Mouse (Mus musculus) forebrain, embryonic 13.5 days (tissue): ENCODE measurements around the gene Tmem245. TPM values are rescaled to one million over a fixed set of nuclear protein-coding genes. Genes with fewer than 3 reads are reported as not detected.
"Not testable (repeated sequence)": the region's sequence is repeated elsewhere in the genome, so short reads cannot be mapped to it uniquely, and the experiment has no call there.

Experiments
- ATAC-seq: fragments of 200-750 bp; cut with Nextera tagmentation; 2 replicates; pipeline ENCODE4 v1.8.0; 2017
- H3K27ac ChIP-seq: fragments of 300-500 bp; sonication (generic); 2 replicates; pipeline ENCODE4 v1.5.1; 2015; ENCODE audit warnings: inconsistent platforms, mild to moderate bottlenecking, moderate library complexity
- H3K27me3 ChIP-seq: fragments of 300-500 bp; sonication (generic); 2 replicates; pipeline ENCODE4 v1.6.1; 2015; ENCODE audit warnings: mild to moderate bottlenecking, inconsistent platforms
- H3K36me3 ChIP-seq: fragments of 300-500 bp; sonication (generic); 2 replicates; pipeline ENCODE4 v1.6.1; 2015; ENCODE audit warnings: mild to moderate bottlenecking, inconsistent platforms; ENCODE audit not compliant: poor library complexity, severe bottlenecking
- H3K4me1 ChIP-seq: fragments of 300-500 bp; sonication (generic); 2 replicates; pipeline ENCODE4 v1.6.1; 2015; ENCODE audit warnings: inconsistent platforms
- H3K4me2 ChIP-seq: fragments of 300-500 bp; sonication (generic); 2 replicates; pipeline ENCODE4 v1.6.1; 2015; ENCODE audit warnings: inconsistent platforms, mild to moderate bottlenecking, moderate library complexity
- H3K4me3 ChIP-seq: fragments of 300-500 bp; sonication (generic); 2 replicates; pipeline ENCODE4 v1.5.1; 2015; ENCODE audit warnings: mild to moderate bottlenecking, inconsistent platforms
- H3K9ac ChIP-seq: fragments of 300-500 bp; sonication (generic); 2 replicates; pipeline ENCODE4 v1.6.1; 2015; ENCODE audit warnings: mild to moderate bottlenecking, inconsistent platforms
- H3K9me3 ChIP-seq: fragments of 300-500 bp; sonication (generic); replicated peaks from 2 replicates; pipeline ENCODE4 v1.6.1; 2016; ENCODE audit warnings: inconsistent platforms
- WGBS: fragments of 180-500 bp; shearing (Covaris S2); methylation state at CpG from one replicate; pipeline ENCODE4 v1.1.7; 2015; 5-methylcytosine and 5-hydroxymethylcytosine counted together
- polyA plus RNA-seq: library from polyadenylated mRNA; unstranded; fragments of >200 nt; fragmentation: Nextera tagmentation; extraction: Ambion mirVana; gene quantifications from 2 replicates; pipeline ENCODE4 v1.2.1, GENCODE M21; 2015

Gene Tmem245
- polyA plus RNA-seq, 1 experiment from 2014 or later = 6.7 TPM

GRCm38 (mm10) chr4:56892501-56893115, 54.6 kb downstream of the Tmem245 start:
- peaks cover 37% of the 10 kb centered on the region for H3K36me3 ChIP-seq
- H3K4me3 ChIP-seq = no peak overlapping the region
- no peaks in the 10 kb centered on the region for H3K27me3 ChIP-seq
- no peaks in the 10 kb centered on the region for H3K9me3 ChIP-seq
- ATAC-seq = no peak
- H3K4me1 ChIP-seq = no peaks in the 10 kb centered on the region
- H3K27ac ChIP-seq = no peak overlapping the region
- no peak overlapping the region for H3K4me2 ChIP-seq
- no peak overlapping the region for H3K9ac ChIP-seq
- WGBS = 93% methylated on average over 6 of the region's 6 CpGs

GRCm38 (mm10) chr4:56888483-56888882, 58.8 kb downstream of the Tmem245 start:
- no peaks in the 10 kb centered on the region for H3K27me3 ChIP-seq
- no peaks in the 10 kb centered on the region for H3K4me1 ChIP-seq
- no peak overlapping the region for H3K9ac ChIP-seq
- WGBS = 71% methylated on average over 5 of the region's 5 CpGs
- no peak overlapping the region for H3K4me3 ChIP-seq
- H3K4me2 ChIP-seq = no peak overlapping the region
- no peak overlapping the region for H3K27ac ChIP-seq
- no peaks in the 10 kb centered on the region for H3K9me3 ChIP-seq
- ATAC-seq = no peak
- peaks cover 48% of the 10 kb centered on the region for H3K36me3 ChIP-seq

GRCm38 (mm10) chr4:56886286-56886979, 60.8 kb downstream of the Tmem245 start:
- Histone ChIP-seq H3K27me3 (no peaks in the 10 kb centered on the region), H3K36me3 (peaks cover 53% of the 10 kb centered on the region), H3K27ac (no peak overlapping the region), H3K9ac (no peak overlapping the region), H3K4me3 (no peak overlapping the region), H3K4me2 (no peak overlapping the region), H3K9me3 (no peaks in the 10 kb centered on the region), H3K4me1 (no peaks in the 10 kb centered on the region)
- WGBS = 94% methylated on average over 6 of the region's 6 CpGs
- no peak for ATAC-seq

GRCm38 (mm10) chr4:56880036-56880703, 67.1 kb downstream of the Tmem245 start:
- no peaks in the 10 kb centered on the region for H3K4me1 ChIP-seq
- no peaks in the 10 kb centered on the region for H3K27me3 ChIP-seq
- H3K4me2 ChIP-seq = no peak overlapping the region
- H3K27ac ChIP-seq = no peak overlapping the region
- no peaks in the 10 kb centered on the region for H3K9me3 ChIP-seq
- 87% methylated on average over 11 of the region's 11 CpGs for WGBS
- peaks cover 40% of the 10 kb centered on the region for H3K36me3 ChIP-seq
- no peak for ATAC-seq
- no peak overlapping the region for H3K4me3 ChIP-seq
- no peak overlapping the region for H3K9ac ChIP-seq

GRCm38 (mm10) chr4:56878971-56879370, 68.3 kb downstream of the Tmem245 start:
- Histone ChIP-seq H3K9me3 (no peaks in the 10 kb centered on the region), H3K27ac (no peak overlapping the region), H3K4me3 (no peak overlapping the region), H3K4me1 (no peaks in the 10 kb centered on the region), H3K36me3 (peaks cover 35% of the 10 kb centered on the region), H3K27me3 (no peaks in the 10 kb centered on the region), H3K9ac (no peak overlapping the region), H3K4me2 (no peak overlapping the region)
- 94% methylated on average over 7 of the region's 7 CpGs for WGBS
- no peak for ATAC-seq

- H3K4me1 ChIP-seq, H3K9ac ChIP-seq, H3K9me3 ChIP-seq, H3K4me2 ChIP-seq, ATAC-seq, H3K27me3 ChIP-seq, H3K27ac ChIP-seq, H3K4me3 ChIP-seq, H3K36me3 ChIP-seq: not testable (repeated sequence)
- 98% methylated on average over 11 of the region's 11 CpGs for WGBS
These were observed 76.7 kb downstream of the Tmem245 start for GRCm38 (mm10) chr4:56870541-56870940.

GRCm38 (mm10) chr4:56867761-56868160, 79.5 kb downstream of the Tmem245 start:
- Histone ChIP-seq H3K36me3 (no peaks in the 10 kb centered on the region), H3K4me3 (no peak overlapping the region), H3K9ac (no peak overlapping the region), H3K27ac (no peak overlapping the region), H3K4me1 (peaks cover 17% of the 10 kb centered on the region), H3K9me3 (no peaks in the 10 kb centered on the region), H3K27me3 (no peaks in the 10 kb centered on the region), H3K4me2 (no peak overlapping the region)
- WGBS = 81% methylated on average over 5 of the region's 5 CpGs
- ATAC-seq = no peak

GRCm38 (mm10) chr4:56865971-56866370, 81.3 kb downstream of the Tmem245 start:
- 21% methylated on average over 4 of the region's 4 CpGs for WGBS
- Histone ChIP-seq H3K9me3 (no peaks in the 10 kb centered on the region), H3K4me1 (peaks cover 18% of the 10 kb centered on the region), H3K9ac (no peak overlapping the region), H3K36me3 (no peaks in the 10 kb centered on the region), H3K4me3 (no peak overlapping the region), H3K27me3 (no peaks in the 10 kb centered on the region), H3K4me2 (no peak overlapping the region), H3K27ac (no peak overlapping the region)
- ATAC-seq = no peak

- Histone ChIP-seq H3K4me1 (peaks cover 18% of the 10 kb centered on the region), H3K27me3 (no peaks in the 10 kb centered on the region), H3K9me3 (no peaks in the 10 kb centered on the region), H3K36me3 (no peaks in the 10 kb centered on the region), H3K4me2 (peak within 1 kb of the TSS; percentile 84), H3K27ac (peak within 1 kb of the TSS; percentile 66), H3K9ac (peak within 1 kb of the TSS; percentile 90), H3K4me3 (peak within 1 kb of the TSS; percentile 86)
- WGBS = under 1% methylated on average over 41 of the region's 45 CpGs
- peak; percentile 97 for ATAC-seq
These were observed 82.2 kb downstream of the Tmem245 start, which contains the start of gene Ctnnal1 for GRCm38 (mm10) chr4:56865003-56865511. Gene Ctnnal1, minus strand, starts transcription at chr4:56865188.

- no peaks in the 10 kb centered on the region for H3K36me3 ChIP-seq
- no peaks in the 10 kb centered on the region for H3K27me3 ChIP-seq
- H3K9me3 ChIP-seq = no peaks in the 10 kb centered on the region
- H3K4me1 ChIP-seq = peaks cover 18% of the 10 kb centered on the region
- peak overlapping the region; percentile 66 for H3K27ac ChIP-seq
- H3K9ac ChIP-seq = peak overlapping the region; percentile 90
- peak; percentile 73 for ATAC-seq
- H3K4me3 ChIP-seq = peak overlapping the region; percentile 86
- WGBS = under 1% methylated on average over 37 of the region's 49 CpGs
- peak overlapping the region; percentile 84 for H3K4me2 ChIP-seq
These were observed 82.7 kb downstream of the Tmem245 start for GRCm38 (mm10) chr4:56864417-56865001.

GRCm38 (mm10) chr4:56864016-56864415, 83.2 kb downstream of the Tmem245 start:
- ATAC-seq = no peak

GRCm38 (mm10) chr4:56861551-56861950, 85.7 kb downstream of the Tmem245 start:
- ATAC-seq = no peak
- no peaks in the 10 kb centered on the region for H3K9me3 ChIP-seq
- H3K36me3 ChIP-seq = no peaks in the 10 kb centered on the region
- no peak overlapping the region for H3K4me3 ChIP-seq
- no peak overlapping the region for H3K4me2 ChIP-seq
- no peaks in the 10 kb centered on the region for H3K27me3 ChIP-seq
- H3K9ac ChIP-seq = no peak overlapping the region
- H3K27ac ChIP-seq = no peak overlapping the region
- WGBS = 98% methylated on average over 4 of the region's 4 CpGs
- H3K4me1 ChIP-seq = peaks cover 25% of the 10 kb centered on the region

More at GRCm38 (mm10) chr4:56864016-56864415, 83.2 kb downstream of the Tmem245 start:
- Histone ChIP-seq H3K27ac (no peak overlapping the region), H3K4me1 (peaks cover 19% of the 10 kb centered on the region), H3K27me3 (no peaks in the 10 kb centered on the region), H3K36me3 (no peaks in the 10 kb centered on the region), H3K4me3 (peak overlapping the region; percentile 86), H3K9me3 (no peaks in the 10 kb centered on the region), H3K9ac (peak overlapping the region; percentile 90), H3K4me2 (peak overlapping the region; percentile 84)
- WGBS = 38% methylated on average over 4 of the region's 4 CpGs
